Mouse (Mus musculus): ENCODE measurements around the gene Gm10337.

The Gm10337 gene

GRCm38 (mm10) chr15:102503447-102503846 is at the start of gene Gm10337:
Gm10337 (plus strand) TSS chr15:102503722.
- no peak for DNase-seq (ENCODE audit: low spot score in 2 of 2)

- DNase-seq (ENCODE audit: low spot score in 2 of 2): no peak
Measured at GRCm38 (mm10) chr15:102455993-102456392, 47.5 kb upstream of the Gm10337 start.

- no peak for DNase-seq (ENCODE audit: low spot score in 2 of 2)
Measured at GRCm38 (mm10) chr15:102458050-102458736, 45.3 kb upstream of the Gm10337 start.

- DNase-seq (ENCODE audit: low spot score in 2 of 2): peak; percentile 85 to 97
Measured at GRCm38 (mm10) chr15:102458904-102459317, 44.6 kb upstream of the Gm10337 start, which contains the start of gene Prr13. Prr13 (plus strand) TSS chr15:102459028.

- no peak for DNase-seq (ENCODE audit: low spot score in 2 of 2)
Measured at GRCm38 (mm10) chr15:102459381-102459780, 44.1 kb upstream of the Gm10337 start.

GRCm38 (mm10) chr15:102459847-102460246 is 43.7 kb upstream of the Gm10337 start:
- DNase-seq (ENCODE audit: low spot score in 2 of 2): no peak

GRCm38 (mm10) chr15:102460409-102460808 is 43.1 kb upstream of the Gm10337 start:
- no peak for DNase-seq (ENCODE audit: low spot score in 2 of 2)

GRCm38 (mm10) chr15:102460971-102461370 is 42.6 kb upstream of the Gm10337 start:
- DNase-seq (ENCODE audit: low spot score in 2 of 2): no peak

GRCm38 (mm10) chr15:102461430-102462075 is 42.0 kb upstream of the Gm10337 start:
- no peak for DNase-seq (ENCODE audit: low spot score in 2 of 2)

- no peak for DNase-seq (ENCODE audit: low spot score in 2 of 2)
Measured at GRCm38 (mm10) chr15:102463666-102464065, 39.9 kb upstream of the Gm10337 start.

- DNase-seq (ENCODE audit: low spot score in 2 of 2): no peak
Measured at GRCm38 (mm10) chr15:102468675-102469370, 34.7 kb upstream of the Gm10337 start.

- peak; percentile 89 to 96 for DNase-seq (ENCODE audit: low spot score in 2 of 2)
Measured at GRCm38 (mm10) chr15:102470183-102470604, 33.3 kb upstream of the Gm10337 start, which contains the start of gene Pcbp2. Pcbp2 (plus strand) TSS chr15:102470539.

- DNase-seq (ENCODE audit: low spot score in 2 of 2): peak; percentile 23 to 67
Measured at GRCm38 (mm10) chr15:102470605-102471294, 32.8 kb upstream of the Gm10337 start.

GRCm38 (mm10) chr15:102471295-102471645 is 32.3 kb upstream of the Gm10337 start:
- DNase-seq (ENCODE audit: low spot score in 2 of 2): no peak

- DNase-seq (ENCODE audit: low spot score in 2 of 2): no peak
Measured at GRCm38 (mm10) chr15:102471727-102472126, 31.8 kb upstream of the Gm10337 start.

GRCm38 (mm10) chr15:102473246-102473645 is 30.3 kb upstream of the Gm10337 start:
- no peak for DNase-seq (ENCODE audit: low spot score in 2 of 2)

GRCm38 (mm10) chr15:102474520-102474919 is 29.0 kb upstream of the Gm10337 start:
- no peak for DNase-seq (ENCODE audit: low spot score in 2 of 2)

- DNase-seq (ENCODE audit: low spot score in 2 of 2): no peak
Measured at GRCm38 (mm10) chr15:102483136-102483535, 20.4 kb upstream of the Gm10337 start.

- DNase-seq (ENCODE audit: low spot score in 2 of 2): no peak
Measured at GRCm38 (mm10) chr15:102485853-102486252, 17.7 kb upstream of the Gm10337 start.

GRCm38 (mm10) chr15:102487664-102488063 is 15.9 kb upstream of the Gm10337 start:
- no peak for DNase-seq (ENCODE audit: low spot score in 2 of 2)

GRCm38 (mm10) chr15:102498322-102498721 is 5.2 kb upstream of the Gm10337 start:
- no peak for DNase-seq (ENCODE audit: low spot score in 2 of 2)

- no peak for DNase-seq (ENCODE audit: low spot score in 2 of 2)
Measured at GRCm38 (mm10) chr15:102499370-102499769, 4.2 kb upstream of the Gm10337 start.
